Mouse (Mus musculus): Measurements from ENCODE around the gene Prss29.

DNA sequence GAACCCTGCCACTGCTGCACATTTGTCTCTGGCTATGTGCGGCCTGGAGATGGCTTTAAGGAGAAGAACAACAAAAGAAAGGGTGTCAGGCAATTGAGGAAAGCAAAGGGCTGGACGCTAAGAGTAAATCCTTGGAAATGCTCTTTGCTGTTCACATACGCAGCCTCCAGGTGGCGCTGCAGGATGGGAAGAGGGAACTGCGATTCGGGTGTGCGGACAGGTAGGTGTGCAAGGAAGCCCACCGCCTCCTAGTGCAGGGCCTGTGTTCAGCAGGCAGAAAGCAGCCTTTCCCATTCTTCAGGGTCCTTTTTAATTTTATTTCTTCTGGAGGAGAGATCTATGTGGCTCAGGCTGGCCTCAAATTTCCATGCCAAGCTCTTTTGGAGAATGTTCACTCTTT, 15.5 kb downstream of the Prss29 start:
- TF ChIP-seq POLR2A (IDR thresholded peaks at IDR 0.05; ENCODE audit: control insufficient read depth, low read depth, low read length): no peak
- peak; percentile 96; the same call in 1 of the 2 replicates for TF ChIP-seq CTCF (IDR thresholded peaks at IDR 0.05; ENCODE audit: control insufficient read depth, insufficient read depth, insufficient replicate concordance, low read depth, low read length)

Data from testis, adult 2 months (tissue).